In the genomic region with DNA sequence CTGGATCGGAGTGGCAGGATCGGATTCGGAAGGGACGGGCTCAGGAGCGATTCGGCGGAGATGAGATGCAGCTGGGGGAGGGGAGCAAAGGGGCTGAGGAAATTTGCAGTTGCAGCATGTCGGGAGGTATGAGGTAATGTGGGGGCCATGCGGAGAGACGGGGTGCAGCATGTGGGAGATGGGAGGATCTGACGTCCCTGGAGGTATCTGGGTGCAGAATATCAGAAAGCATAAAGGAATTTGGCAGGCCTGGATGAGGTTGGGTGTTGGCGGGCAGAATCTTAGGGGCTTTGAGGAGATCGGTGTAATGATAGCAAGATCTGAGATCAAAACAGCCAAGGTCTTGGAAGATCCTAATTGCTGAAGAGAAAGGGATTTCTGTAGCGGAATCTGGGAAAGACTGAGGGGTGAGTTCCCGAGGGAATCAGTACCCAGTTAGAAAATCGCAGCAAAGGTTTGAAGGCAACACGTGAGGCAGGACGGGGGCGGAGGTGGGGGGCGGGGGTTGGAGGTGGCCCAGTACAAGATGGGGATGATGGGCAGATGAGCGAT, we compare ENCODE assay signal across 8 mouse cellular contexts. TPM values are rescaled to one million over a fixed set of nuclear protein-coding genes. Genes with fewer than 3 reads are reported as not detected.
A peak's percentile ranks its signal among the peaks of the same experiment; 100 is the strongest.
DNase-seq lines count a peak whose midpoint lies in the region; ATAC-seq and TF ChIP-seq lines count a peak whose summit lies in the region.

No protein-coding gene starts in this region.

- TF ChIP-seq EP300 in ES-Bruce4 (IDR thresholded peaks at IDR 0.05; ENCODE audit: insufficient read depth, low read depth, low read length) = no peak

- peak overlapping the region; percentile 53 for H3K4me3 ChIP-seq in kidney, embryonic 14.5 days (ENCODE audit: low read length)
- H3K4me3 ChIP-seq in ES-Bruce4 (ENCODE audit: low read depth, low read length) = peak overlapping the region; percentile 90
- H3K4me3 ChIP-seq in embryonic facial prominence, embryonic 10.5 days = peak overlapping the region; percentile 81
- peak overlapping the region; percentile 73 for H3K4me3 ChIP-seq in intestine, postnatal 0 days (ENCODE audit: low read depth, low read length)
- H3K4me3 ChIP-seq in neural tube, embryonic 12.5 days = peak overlapping the region; percentile 65

- no peak for DNase-seq in kidney, adult 18-20 months
- peak; percentile 62 for DNase-seq in embryonic facial prominence, embryonic 10.5 days (ENCODE audit: low spot score)
- DNase-seq in urinary bladder, adult 18-20 months (ENCODE audit: low spot score in 2 of 2) = no peak
- no peak for DNase-seq in lung, postnatal 14 days

- no peak for TF ChIP-seq CTCF in ES-Bruce4 (IDR thresholded peaks at IDR 0.05; ENCODE audit: low read depth, low read length)
- TF ChIP-seq CTCF in intestine, postnatal 0 days (IDR thresholded peaks at IDR 0.05; ENCODE audit: low read depth) = no peak

- H3K4me2 ChIP-seq in kidney, embryonic 14.5 days (replicated peaks; ENCODE audit: low read depth, low read length) = peak overlapping the region; percentile 64
- peak overlapping the region; percentile 74 for H3K4me2 ChIP-seq in intestine, postnatal 0 days (replicated peaks; ENCODE audit: low read depth)
- peak overlapping the region; percentile 64 for H3K4me2 ChIP-seq in neural tube, embryonic 12.5 days (replicated peaks)

- no peaks in the 10 kb centered on the region for H3K9me3 ChIP-seq in kidney, embryonic 14.5 days (ENCODE audit: control insufficient read depth, low read length)
- H3K9me3 ChIP-seq in ES-Bruce4 (replicated peaks; ENCODE audit: control insufficient read depth, insufficient read depth, low read length, poor library complexity, severe bottlenecking) = no peaks in the 10 kb centered on the region
- H3K9me3 ChIP-seq in embryonic facial prominence, embryonic 10.5 days = no peaks in the 10 kb centered on the region
- H3K9me3 ChIP-seq in intestine, postnatal 0 days (ENCODE audit: control insufficient read depth) = no peaks in the 10 kb centered on the region
- no peaks in the 10 kb centered on the region for H3K9me3 ChIP-seq in neural tube, embryonic 12.5 days

- TF ChIP-seq POLR2A in ES-Bruce4 (IDR thresholded peaks at IDR 0.05; ENCODE audit: insufficient read depth, low read length) = no peak

- no peaks in the 10 kb centered on the region for H3K36me3 ChIP-seq in kidney, embryonic 14.5 days (ENCODE audit: control insufficient read depth, insufficient read depth, low read length)
- H3K36me3 ChIP-seq in ES-Bruce4 (ENCODE audit: control insufficient read depth, insufficient read depth, low read length, poor library complexity, severe bottlenecking) = no peaks in the 10 kb centered on the region
- H3K36me3 ChIP-seq in embryonic facial prominence, embryonic 10.5 days (replicated peaks) = peaks cover 10% of the 10 kb centered on the region
- H3K36me3 ChIP-seq in intestine, postnatal 0 days (ENCODE audit: control insufficient read depth, insufficient read depth) = no peaks in the 10 kb centered on the region
- H3K36me3 ChIP-seq in neural tube, embryonic 12.5 days = no peaks in the 10 kb centered on the region

- no peaks in the 10 kb centered on the region for H3K27me3 ChIP-seq in kidney, embryonic 14.5 days (ENCODE audit: control insufficient read depth, insufficient read depth, low read length)
- peaks cover 1% of the 10 kb centered on the region; the same call in 1 of the 2 replicates for H3K27me3 ChIP-seq in ES-Bruce4 (ENCODE audit: control insufficient read depth, insufficient read depth, low read length, poor library complexity, severe bottlenecking)
- no peaks in the 10 kb centered on the region for H3K27me3 ChIP-seq in embryonic facial prominence, embryonic 10.5 days (replicated peaks; ENCODE audit: low read depth, poor library complexity, severe bottlenecking)
- no peaks in the 10 kb centered on the region for H3K27me3 ChIP-seq in intestine, postnatal 0 days (replicated peaks; ENCODE audit: control insufficient read depth, insufficient read depth, low read length)
- no peaks in the 10 kb centered on the region for H3K27me3 ChIP-seq in neural tube, embryonic 12.5 days (replicated peaks)

- ATAC-seq in kidney, embryonic 14.5 days (ENCODE audit: low FRiP score, low TSS enrichment) = peak; percentile 82
- ATAC-seq in intestine, postnatal 0 days = peak; percentile 26
- peak; percentile 90 for ATAC-seq in neural tube, embryonic 12.5 days (ENCODE audit: low FRiP score, low read depth)

- under 1% methylated on average over 21 of the region's 21 CpGs for WGBS in kidney, embryonic 14.5 days
- WGBS in embryonic facial prominence, embryonic 10.5 days = 1% methylated on average over 21 of the region's 21 CpGs
- under 1% methylated on average over 21 of the region's 21 CpGs for WGBS in intestine, postnatal 0 days
- WGBS in neural tube, embryonic 12.5 days = under 1% methylated on average over 21 of the region's 21 CpGs

- H3K27ac ChIP-seq in kidney, embryonic 14.5 days (ENCODE audit: low read depth, low read length) = no peak overlapping the region
- H3K27ac ChIP-seq in ES-Bruce4 (ENCODE audit: insufficient read depth, low read length) = no peak overlapping the region
- H3K27ac ChIP-seq in embryonic facial prominence, embryonic 10.5 days (replicated peaks) = peak overlapping the region; percentile 92
- H3K27ac ChIP-seq in intestine, postnatal 0 days (ENCODE audit: low read depth, low read length) = no peak overlapping the region
- peak overlapping the region; percentile 32; the same call in 1 of the 2 replicates for H3K27ac ChIP-seq in neural tube, embryonic 12.5 days

- peaks cover 10% of the 10 kb centered on the region for H3K4me1 ChIP-seq in kidney, embryonic 14.5 days (ENCODE audit: control insufficient read depth, insufficient read depth, low read length)
- H3K4me1 ChIP-seq in ES-Bruce4 (ENCODE audit: control insufficient read depth, insufficient read depth, low read length) = peaks cover 1% of the 10 kb centered on the region
- peaks cover 17% of the 10 kb centered on the region for H3K4me1 ChIP-seq in embryonic facial prominence, embryonic 10.5 days
- H3K4me1 ChIP-seq in intestine, postnatal 0 days (replicated peaks; ENCODE audit: control insufficient read depth, insufficient read depth, low read length) = peaks cover 5% of the 10 kb centered on the region; the same call in 1 of the 2 replicates
- peaks cover 15% of the 10 kb centered on the region; the same call in 1 of the 2 replicates for H3K4me1 ChIP-seq in neural tube, embryonic 12.5 days

- H3K9ac ChIP-seq in kidney, embryonic 14.5 days (ENCODE audit: low read depth, low read length) = peak overlapping the region; percentile 50
- H3K9ac ChIP-seq in ES-Bruce4 (ENCODE audit: low read depth, poor library complexity, severe bottlenecking) = peak overlapping the region; percentile 48
- peak overlapping the region; percentile 58 for H3K9ac ChIP-seq in intestine, postnatal 0 days (ENCODE audit: low read depth, low read length)
- H3K9ac ChIP-seq in neural tube, embryonic 12.5 days = peak overlapping the region; percentile 75

RNA-seq across cellular contexts. Expression of a gene that starts 0.4 kb away (rescaled TPM):
- 31.0 and 56.2 TPM in 2 replicates for polyA plus RNA-seq in kidney, embryonic 14.5 days (2014; fragmentation: Nextera tagmentation; extraction: Ambion mirVana)
- polyA plus RNA-seq in ES-Bruce4 (2011; ENCODE audit: insufficient read depth, insufficient read length, low read depth, missing spikeins) = 18.5 and 21.8 TPM in 2 replicates
- polyA plus RNA-seq in embryonic facial prominence, embryonic 10.5 days (2016; fragmentation: Nextera tagmentation; extraction: Ambion mirVana) = 71.1 and 71.3 TPM in 2 replicates
- polyA plus RNA-seq in intestine, postnatal 0 days (2015; fragmentation: Nextera tagmentation; extraction: Ambion mirVana) = 17.3 and 19.8 TPM in 2 replicates
- 83.3 and 85.9 TPM in 2 replicates for polyA plus RNA-seq in neural tube, embryonic 12.5 days (2016; fragmentation: Nextera tagmentation; extraction: Ambion mirVana)

Comparison
In these comparisons a context has a peak if more than half of its experiments do, and no peak if none do; other contexts are left out.
1. ATAC-seq: peak in every context shown above with its lines; median percentile 90 in neural tube, embryonic 12.5 days; 82 in kidney, embryonic 14.5 days; 26 in intestine, postnatal 0 days.
2. H3K27ac ChIP-seq: peak in embryonic facial prominence, embryonic 10.5 days (single experiment) and neural tube, embryonic 12.5 days (single experiment); none in kidney, embryonic 14.5 days (single experiment), ES-Bruce4 (single experiment) and intestine, postnatal 0 days (single experiment).
3. Peak in every context shown above with its lines, with median percentiles within 50 percentile points of each other: H3K4me2 ChIP-seq, H3K4me3 ChIP-seq and H3K9ac ChIP-seq.